Mouse (Mus musculus) cerebellum, adult 8-10 months (tissue): ENCODE data around the gene Hikeshi.

Experiments
- DNase-seq: peaks from one replicate; pipeline ENCODE4 v3.0.0; 2022

Hikeshi gene

DNA sequence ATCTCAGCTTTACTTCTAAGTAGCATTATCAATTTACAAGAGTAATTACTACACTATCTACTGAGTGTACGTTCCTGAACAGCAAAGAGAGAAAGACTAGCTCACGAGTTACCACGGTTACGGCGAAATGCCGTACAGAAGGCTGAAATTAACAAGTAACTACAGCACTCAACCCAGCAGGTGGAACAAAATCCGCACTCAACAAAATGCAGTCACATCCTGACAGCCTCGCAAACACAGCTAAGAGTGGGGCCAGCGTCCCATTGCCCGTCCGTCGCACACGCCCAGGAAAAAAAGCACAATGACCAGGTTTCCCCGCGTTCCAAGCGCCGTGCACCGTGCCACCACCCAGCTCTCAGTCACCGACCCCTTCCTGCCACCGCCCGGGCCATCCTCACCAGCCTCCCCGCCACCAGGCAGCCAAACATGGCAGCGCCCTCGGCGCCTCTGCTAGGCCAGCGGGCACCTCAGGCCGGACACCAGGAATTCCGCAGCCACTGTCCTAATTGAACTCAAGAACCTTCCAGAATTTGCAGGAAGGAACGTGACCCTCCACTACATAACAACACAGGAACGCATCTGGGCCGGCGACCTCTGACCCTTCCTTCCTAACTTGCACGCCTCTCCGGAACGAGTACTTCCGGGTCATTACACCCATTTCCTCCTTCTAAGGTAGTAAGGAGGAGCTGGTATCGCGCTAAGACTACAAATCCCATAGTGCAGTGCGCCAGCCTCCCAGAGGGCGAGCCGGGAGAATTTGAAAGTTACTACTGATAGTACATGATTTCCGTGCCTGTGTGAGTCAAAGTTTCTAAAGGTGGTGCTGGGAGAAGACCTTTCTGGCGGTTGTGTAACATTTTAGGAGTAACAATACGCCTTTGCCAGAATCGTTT, at the start of gene Hikeshi:
Gene Hikeshi (minus strand): TSS at position 634 of the 893 bp plus-strand sequence.
- peak; percentile 88 for DNase-seq

- no peak for DNase-seq
These were observed 43.4 kb upstream of the Hikeshi start for GRCm38 (mm10) chr7:89984421-89984820.

GRCm38 (mm10) chr7:89983441-89983840, 42.4 kb upstream of the Hikeshi start:
- peak; percentile 25 for DNase-seq

DNA sequence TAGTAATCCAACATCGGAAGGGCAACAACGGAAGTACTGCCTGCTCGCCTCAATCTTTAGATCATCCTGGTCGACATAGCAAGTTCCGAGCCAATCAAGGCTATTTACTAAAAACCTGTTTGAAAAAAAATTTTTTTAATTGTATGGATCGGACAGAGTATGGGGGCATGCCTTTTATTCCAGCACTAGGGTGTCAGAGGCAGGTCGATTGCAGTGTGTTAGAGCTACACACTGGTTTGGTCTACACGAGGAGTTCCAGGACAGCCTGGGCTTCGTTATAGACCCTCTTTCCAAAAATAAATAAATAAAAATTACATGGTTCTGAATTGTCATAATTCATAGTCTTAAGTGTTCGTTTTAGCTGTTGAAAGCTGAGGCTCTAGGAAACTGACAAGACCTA, 40.6 kb upstream of the Hikeshi start:
- no peak for DNase-seq

DNA sequence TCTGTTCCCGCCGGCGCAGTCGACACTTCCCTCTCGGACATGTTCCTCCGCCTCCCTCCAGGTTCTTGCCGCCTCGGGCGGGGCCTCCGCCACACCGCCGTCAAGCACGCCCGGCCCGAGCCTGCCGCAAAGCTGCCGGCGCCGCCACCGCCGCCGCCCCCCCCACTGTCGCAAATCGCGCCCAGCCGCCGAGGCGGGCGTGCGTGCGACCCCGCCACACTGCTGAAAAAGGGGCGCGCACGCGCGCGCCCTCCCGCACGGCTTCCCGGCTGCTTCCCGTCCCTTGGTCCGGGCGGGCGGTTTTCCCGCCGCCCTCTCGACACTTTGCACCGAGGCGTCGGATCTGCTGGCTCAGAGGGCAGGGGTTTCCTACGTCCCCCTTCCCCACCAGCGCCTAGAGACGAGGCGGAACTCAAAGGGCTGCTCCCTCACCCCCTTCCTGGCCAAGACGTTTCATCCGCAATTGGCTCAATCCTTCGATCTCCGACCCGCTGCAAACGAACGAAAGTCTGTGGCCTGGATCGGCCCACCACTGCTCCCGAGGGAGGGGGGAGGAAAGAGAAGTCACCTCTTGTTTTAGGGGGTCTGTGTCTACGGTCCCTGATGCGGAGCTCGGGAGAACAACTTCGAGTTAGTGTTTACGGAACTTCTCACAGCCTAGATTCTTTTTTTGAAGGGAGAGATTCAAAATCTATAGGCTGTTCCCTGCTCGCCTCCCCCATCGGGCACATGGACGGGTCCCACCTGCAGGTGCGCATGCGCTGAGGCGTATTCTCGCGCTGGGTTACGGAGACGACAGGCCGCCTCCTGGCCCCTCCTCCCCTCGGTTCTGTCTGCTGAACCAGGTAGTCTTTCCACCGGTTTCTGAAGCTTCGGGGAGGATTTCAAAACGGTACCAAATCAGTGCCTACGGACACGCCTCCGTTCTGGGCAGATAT, 39.8 kb upstream of the Hikeshi start, which contains the start of gene Eed:
Gene Eed (minus strand): TSS at position 499 of the 938 bp plus-strand sequence.
- peak; percentile 95 for DNase-seq

- DNase-seq = no peak
These were observed 39.1 kb upstream of the Hikeshi start for GRCm38 (mm10) chr7:89980133-89980484.

GRCm38 (mm10) chr7:89979432-89980130, 38.6 kb upstream of the Hikeshi start:
- no peak for DNase-seq

- no peak for DNase-seq
These were observed 35.8 kb upstream of the Hikeshi start for GRCm38 (mm10) chr7:89976796-89977195.

DNA sequence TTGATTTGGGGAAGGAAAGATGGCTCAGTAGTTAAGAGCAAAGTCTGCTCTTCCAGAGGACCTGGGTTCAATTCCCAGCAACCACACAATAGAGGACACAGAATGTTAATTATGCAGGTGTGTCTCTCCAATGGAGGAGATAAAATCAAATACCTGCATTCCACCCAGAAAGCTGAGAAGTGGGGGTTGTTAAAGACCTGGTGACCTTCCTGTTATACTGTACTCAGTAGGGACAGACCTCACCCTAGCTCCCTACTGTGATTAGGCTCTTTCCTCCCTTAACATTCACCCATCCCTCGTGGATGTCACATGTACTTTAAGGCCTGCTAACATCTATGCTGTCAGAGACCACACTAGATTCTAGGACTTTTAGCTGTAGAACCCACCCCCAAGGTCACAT, 34.6 kb upstream of the Hikeshi start:
- DNase-seq = no peak

GRCm38 (mm10) chr7:89967235-89967634, 26.2 kb upstream of the Hikeshi start:
- DNase-seq = no peak

GRCm38 (mm10) chr7:89966771-89967170, 25.8 kb upstream of the Hikeshi start:
- DNase-seq = no peak

DNA sequence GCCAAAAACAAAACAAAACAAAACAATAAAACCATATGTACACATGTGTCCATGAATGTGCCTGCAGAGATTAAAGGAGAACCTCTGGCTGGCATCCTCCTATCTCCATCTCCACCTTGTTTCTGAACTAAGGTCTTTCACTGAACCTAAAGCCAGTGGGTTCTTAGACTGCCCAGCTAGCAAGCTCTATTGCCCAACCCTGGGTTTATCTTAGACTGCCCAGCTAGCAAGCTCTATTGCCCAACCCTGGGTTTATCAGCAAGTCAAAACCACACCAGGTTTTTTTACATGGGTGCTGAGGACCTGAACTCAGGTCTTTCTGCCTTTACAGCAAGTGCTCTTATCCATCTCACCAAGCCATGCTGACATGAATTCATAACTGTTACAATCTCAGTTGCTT, 22.1 kb upstream of the Hikeshi start:
- no peak for DNase-seq

GRCm38 (mm10) chr7:89957300-89957699, 16.3 kb upstream of the Hikeshi start:
- DNase-seq = no peak

- no peak for DNase-seq
These were observed 13.3 kb upstream of the Hikeshi start for GRCm38 (mm10) chr7:89954261-89954660.

- no peak for DNase-seq
These were observed 8.4 kb upstream of the Hikeshi start for GRCm38 (mm10) chr7:89949403-89949802.

DNA sequence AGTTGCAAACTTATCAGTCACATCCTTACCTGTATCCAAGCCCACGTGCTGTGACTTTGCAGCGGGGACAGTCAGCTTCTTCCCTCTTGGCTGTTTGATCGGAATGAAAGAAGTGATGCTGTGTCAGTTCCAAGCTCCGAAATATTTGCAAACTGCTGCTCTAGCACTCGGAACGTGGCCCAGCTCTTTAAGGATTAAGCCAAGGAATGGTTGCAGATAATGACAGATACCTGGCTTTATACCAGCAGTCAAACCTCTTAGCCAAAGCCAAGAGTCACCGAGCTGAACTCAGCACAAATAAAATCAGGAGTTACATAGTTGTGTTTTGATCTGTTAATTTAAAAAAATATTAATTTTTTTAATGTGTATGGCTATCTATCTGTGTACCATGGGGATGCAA, 7.0 kb upstream of the Hikeshi start:
- no peak for DNase-seq

DNA sequence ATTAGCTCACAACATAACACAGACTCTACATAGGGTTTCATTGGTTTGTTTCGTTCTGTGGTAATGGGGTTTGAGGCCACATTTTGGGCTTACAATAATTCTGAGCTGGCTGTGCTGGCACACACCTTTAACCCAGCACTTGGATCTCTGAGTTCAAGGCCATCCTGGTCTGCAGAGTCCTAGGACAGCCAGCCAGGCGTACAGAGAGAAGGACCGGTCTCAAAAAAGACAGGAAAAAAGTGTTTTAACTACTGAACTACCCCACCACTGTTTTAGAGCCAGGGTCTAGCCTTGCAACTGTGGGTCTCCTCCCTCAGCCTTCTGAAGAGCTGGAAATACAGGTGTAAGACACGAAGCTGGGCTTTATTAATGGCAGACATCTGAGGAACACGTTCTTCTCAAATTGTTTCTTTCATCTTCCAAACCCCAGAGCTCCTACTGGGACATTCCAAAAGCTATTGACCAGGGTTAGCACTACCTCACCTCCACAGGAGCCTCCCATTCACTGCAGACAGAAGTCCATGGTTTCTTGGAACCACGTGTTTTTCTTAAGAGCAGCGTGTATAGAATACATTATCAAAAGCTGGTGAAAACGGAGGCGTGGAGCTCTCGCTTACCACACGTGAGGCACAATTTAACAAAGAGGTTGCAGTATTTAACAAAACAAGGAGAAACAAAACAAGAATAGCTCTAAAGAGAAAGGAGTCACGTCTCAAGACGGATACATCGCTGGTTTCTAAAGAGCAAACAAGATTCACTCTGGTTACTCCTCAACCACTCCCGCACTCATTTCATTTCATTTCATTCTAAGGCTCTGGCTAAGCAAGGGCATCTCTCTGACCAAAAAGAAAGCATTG, 1.3 kb downstream of the Hikeshi start:
- DNase-seq = no peak

DNA sequence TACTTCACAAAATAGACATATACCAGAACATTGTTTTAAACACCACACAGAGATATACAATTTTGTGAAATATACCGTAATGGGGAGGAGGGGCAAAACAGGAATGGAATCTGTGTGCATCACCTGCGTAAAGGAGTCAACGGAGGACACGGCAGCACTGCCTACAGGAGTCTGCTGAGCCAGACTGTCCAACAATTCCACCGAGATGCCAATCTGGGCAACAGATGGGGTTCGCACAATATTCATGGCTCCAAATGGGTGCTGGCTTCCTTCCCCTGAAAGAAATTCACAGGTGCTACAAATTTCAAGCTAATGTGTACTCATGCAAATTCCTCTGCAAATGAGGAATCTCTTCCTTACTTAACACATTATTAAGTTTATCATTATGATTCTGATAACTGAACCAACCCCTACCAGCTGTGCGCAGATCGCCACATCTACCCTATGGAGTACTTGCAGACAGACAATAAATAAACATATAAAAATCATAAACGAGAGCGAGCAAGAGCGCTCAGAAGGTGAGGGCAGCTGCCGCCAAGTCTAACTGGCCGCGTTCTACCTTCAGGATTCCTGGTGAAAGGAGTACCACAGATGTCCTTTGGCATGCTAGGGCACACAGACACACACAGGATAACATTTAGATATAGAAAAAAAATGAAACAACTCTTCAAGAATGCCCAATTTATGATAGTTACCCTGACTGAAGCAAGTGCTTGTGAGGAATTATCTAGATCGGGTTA, 17.4 kb downstream of the Hikeshi start:
- DNase-seq = peak; percentile 79

GRCm38 (mm10) chr7:89917776-89918175, 23.2 kb downstream of the Hikeshi start:
- DNase-seq = no peak

DNA sequence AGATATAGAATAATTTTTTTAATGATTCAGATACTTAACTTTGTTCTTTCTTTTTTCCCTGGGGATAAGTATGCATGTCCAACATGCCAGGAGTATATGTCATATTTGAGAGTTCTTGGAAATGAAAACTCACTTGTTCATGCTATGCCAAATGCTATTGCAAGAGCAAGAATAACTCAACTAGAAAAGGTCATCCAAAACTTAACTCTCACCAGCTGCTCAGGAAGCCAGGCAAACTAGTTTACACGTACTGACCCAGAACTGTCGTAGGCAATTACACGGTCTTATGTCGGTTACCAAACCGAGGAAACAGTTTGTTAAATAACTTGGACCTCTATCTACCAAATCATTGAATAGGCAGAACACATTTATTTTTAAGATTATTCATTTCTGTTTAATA, 24.3 kb downstream of the Hikeshi start:
- no peak for DNase-seq

GRCm38 (mm10) chr7:89913432-89914158, 27.4 kb downstream of the Hikeshi start:
- no peak for DNase-seq
